Mouse (Mus musculus) embryonic facial prominence, embryonic 15.5 days (tissue): ENCODE data around the gene Itgb8. TPM values are rescaled to one million over a fixed set of nuclear protein-coding genes. Genes with fewer than 3 reads are reported as not detected.

Source experiments
- ATAC-seq: fragments of 200-750 bp; cut with Nextera tagmentation; 2 replicates; pipeline ENCODE4 v1.8.0; 2017; ENCODE audit warnings: low read depth, moderate TSS enrichment; ENCODE audit not compliant: insufficient number of reproducible peaks, low FRiP score, low TSS enrichment
- H3K27ac ChIP-seq: fragments of 300-500 bp; sonication (generic); replicated peaks from 2 replicates; pipeline ENCODE4 v1.5.1; 2015; ENCODE audit warnings: mild to moderate bottlenecking, inconsistent platforms
- H3K27me3 ChIP-seq: fragments of 300-500 bp; sonication (generic); 2 replicates; pipeline ENCODE4 v1.6.1; 2015; ENCODE audit warnings: inconsistent platforms
- H3K36me3 ChIP-seq: fragments of 300-500 bp; sonication (generic); 2 replicates; pipeline ENCODE4 v1.6.1; 2015; ENCODE audit warnings: mild to moderate bottlenecking, inconsistent platforms
- H3K4me1 ChIP-seq: fragments of 300-500 bp; sonication (generic); 2 replicates; pipeline ENCODE4 v1.6.1; 2015; ENCODE audit warnings: inconsistent platforms
- H3K4me2 ChIP-seq: fragments of 300-500 bp; sonication (generic); replicated peaks from 2 replicates; pipeline ENCODE4 v1.6.1; 2015; ENCODE audit warnings: mild to moderate bottlenecking, inconsistent platforms
- H3K4me3 ChIP-seq: fragments of 300-500 bp; sonication (generic); replicated peaks from 2 replicates; pipeline ENCODE4 v1.5.1; 2015; ENCODE audit warnings: mild to moderate bottlenecking, inconsistent platforms
- H3K9ac ChIP-seq: fragments of 300-500 bp; sonication (generic); 2 replicates; pipeline ENCODE4 v1.6.1; 2015; ENCODE audit warnings: inconsistent platforms
- H3K9me3 ChIP-seq: fragments of 300-500 bp; sonication (generic); replicated peaks from 2 replicates; pipeline ENCODE4 v1.6.1; 2016; ENCODE audit warnings: inconsistent platforms
- WGBS: fragments of 180-500 bp; shearing (Covaris S2); methylation state at CpG from one replicate; pipeline ENCODE4 v1.1.7; 2015; 5-methylcytosine and 5-hydroxymethylcytosine counted together
- polyA plus RNA-seq: library from polyadenylated mRNA; unstranded; fragments of >200 nt; fragmentation: Nextera tagmentation; extraction: Ambion mirVana; gene quantifications from 2 replicates; pipeline ENCODE4 v1.2.1, GENCODE M21; 2015

Gene Itgb8
- polyA plus RNA-seq, 1 experiment from 2014 or later: 3.6 TPM

DNA sequence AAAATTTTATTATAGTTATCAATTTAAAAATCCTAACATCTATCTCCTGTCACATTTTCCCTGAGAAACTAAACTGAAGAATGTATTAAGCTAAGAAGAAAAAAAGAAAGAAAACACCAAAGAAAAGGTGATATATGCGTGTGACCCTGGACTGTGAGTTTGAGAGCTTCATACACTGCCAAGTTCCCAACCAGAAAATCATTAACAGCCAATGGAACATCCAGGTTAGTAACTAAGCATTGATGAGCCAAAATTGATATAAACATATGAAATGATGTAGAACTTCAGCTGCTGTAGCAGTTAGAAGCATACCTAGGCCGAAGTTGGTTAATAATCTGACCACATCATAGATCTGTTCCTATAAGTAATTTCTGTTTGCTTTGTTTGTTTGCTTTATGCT is 6.8 kb downstream of the Itgb8 start:
- WGBS: 91% methylated on average over 2 of the region's 2 CpGs
- no peaks in the 10 kb centered on the region for H3K36me3 ChIP-seq
- H3K4me1 ChIP-seq: no peaks in the 10 kb centered on the region
- ATAC-seq: no peak
- H3K4me2 ChIP-seq: no peak overlapping the region
- H3K27ac ChIP-seq: no peak overlapping the region
- H3K27me3 ChIP-seq: no peaks in the 10 kb centered on the region
- no peak overlapping the region for H3K9ac ChIP-seq
- H3K4me3 ChIP-seq: no peak overlapping the region
- no peaks in the 10 kb centered on the region for H3K9me3 ChIP-seq

DNA sequence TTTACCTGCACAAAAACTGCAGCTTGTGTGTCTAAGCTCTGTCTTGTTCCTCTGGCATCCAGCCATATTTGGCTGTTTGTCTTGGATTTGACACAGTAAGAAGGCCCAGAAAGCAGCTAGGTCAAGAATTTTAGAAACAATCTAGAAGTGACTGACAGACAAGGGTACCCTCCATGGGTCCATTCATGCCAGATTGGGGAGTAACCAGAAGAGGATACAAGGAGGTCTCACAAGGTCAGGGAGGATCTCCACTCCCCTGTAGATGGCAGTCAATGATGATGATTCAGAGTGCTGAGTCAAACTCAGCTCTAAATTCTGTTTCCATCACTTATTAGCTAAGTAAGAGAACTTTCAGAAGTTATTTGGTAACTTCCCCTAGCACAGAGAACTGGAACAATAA is 8.2 kb downstream of the Itgb8 start:
- Histone ChIP-seq H3K4me1 (no peaks in the 10 kb centered on the region), H3K27ac (no peak overlapping the region), H3K27me3 (no peaks in the 10 kb centered on the region), H3K4me3 (no peak overlapping the region), H3K4me2 (no peak overlapping the region), H3K9ac (no peak overlapping the region), H3K36me3 (no peaks in the 10 kb centered on the region), H3K9me3 (no peaks in the 10 kb centered on the region)
- ATAC-seq: no peak

DNA sequence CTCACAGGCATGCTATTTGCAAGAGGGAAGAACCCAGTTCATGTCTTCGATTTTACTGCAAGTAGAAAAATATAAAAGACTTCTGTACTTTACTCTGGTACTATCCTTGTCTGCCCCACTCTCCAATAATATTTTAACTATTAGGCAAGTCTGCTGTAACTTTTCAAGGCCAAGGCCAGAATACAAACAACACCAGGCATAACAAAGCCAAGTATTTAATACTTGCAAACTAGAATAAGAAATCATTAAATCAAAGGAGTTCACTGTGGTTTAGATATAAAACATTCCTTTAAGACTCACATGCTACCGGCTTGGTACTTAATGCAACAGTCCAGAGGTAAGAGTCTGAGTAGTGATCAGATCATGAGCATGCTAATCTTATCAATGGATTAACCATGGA is 9.0 kb downstream of the Itgb8 start:
- Histone ChIP-seq H3K27ac (no peak overlapping the region), H3K4me1 (no peaks in the 10 kb centered on the region), H3K27me3 (no peaks in the 10 kb centered on the region), H3K4me3 (no peak overlapping the region), H3K9me3 (no peaks in the 10 kb centered on the region), H3K4me2 (no peak overlapping the region), H3K36me3 (no peaks in the 10 kb centered on the region), H3K9ac (no peak overlapping the region)
- 86% methylated on average over 2 of the region's 2 CpGs for WGBS
- no peak for ATAC-seq

DNA sequence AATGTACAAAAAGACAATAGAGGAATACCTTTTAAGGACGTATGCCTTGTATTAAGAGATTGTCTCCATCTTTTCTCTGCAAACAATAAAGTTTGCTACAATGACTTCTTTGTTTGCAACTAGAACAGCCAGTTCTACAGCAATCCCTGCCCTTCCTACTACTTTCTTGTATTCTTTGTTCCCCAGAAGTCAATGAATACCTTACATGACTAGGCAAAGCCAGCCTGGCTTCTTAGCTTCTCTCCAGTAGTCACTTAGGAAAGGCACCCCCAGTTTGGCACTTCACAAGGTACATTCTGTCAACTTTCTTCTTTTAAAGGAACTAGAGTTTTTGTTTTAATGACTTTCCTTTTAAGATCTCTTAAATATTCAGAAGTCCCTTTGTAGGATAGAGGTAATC is 10.7 kb downstream of the Itgb8 start:
- WGBS: 49% methylated on average over 1 of the region's 1 CpGs
- H3K36me3 ChIP-seq: no peaks in the 10 kb centered on the region
- no peaks in the 10 kb centered on the region for H3K4me1 ChIP-seq
- ATAC-seq: no peak
- H3K4me3 ChIP-seq: no peak overlapping the region
- no peak overlapping the region for H3K4me2 ChIP-seq
- no peak overlapping the region for H3K27ac ChIP-seq
- no peaks in the 10 kb centered on the region for H3K27me3 ChIP-seq
- no peak overlapping the region for H3K9ac ChIP-seq
- no peaks in the 10 kb centered on the region for H3K9me3 ChIP-seq

DNA sequence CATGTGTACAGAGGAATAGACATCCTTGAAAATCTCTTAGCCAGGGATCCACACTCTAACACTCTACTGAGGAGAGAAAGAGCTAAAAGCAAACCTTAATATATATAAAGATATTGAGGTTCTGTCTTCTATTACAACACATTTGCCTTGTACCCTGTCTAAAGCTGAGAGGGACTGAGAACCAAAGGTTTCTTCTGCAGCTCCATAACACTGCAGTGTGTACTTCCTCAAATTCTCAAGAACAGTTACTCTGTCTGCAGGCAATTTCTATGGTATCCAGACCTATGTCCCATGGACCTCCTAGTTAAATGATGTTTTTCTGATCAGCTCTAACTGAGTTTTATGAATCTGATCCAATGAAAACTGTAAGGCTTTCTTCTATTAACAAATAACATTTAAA is 13.9 kb downstream of the Itgb8 start:
- Histone ChIP-seq H3K4me3 (no peak overlapping the region), H3K4me2 (no peak overlapping the region), H3K4me1 (no peaks in the 10 kb centered on the region), H3K9ac (no peak overlapping the region), H3K27ac (no peak overlapping the region), H3K27me3 (no peaks in the 10 kb centered on the region), H3K36me3 (no peaks in the 10 kb centered on the region), H3K9me3 (no peaks in the 10 kb centered on the region)
- ATAC-seq: no peak

DNA sequence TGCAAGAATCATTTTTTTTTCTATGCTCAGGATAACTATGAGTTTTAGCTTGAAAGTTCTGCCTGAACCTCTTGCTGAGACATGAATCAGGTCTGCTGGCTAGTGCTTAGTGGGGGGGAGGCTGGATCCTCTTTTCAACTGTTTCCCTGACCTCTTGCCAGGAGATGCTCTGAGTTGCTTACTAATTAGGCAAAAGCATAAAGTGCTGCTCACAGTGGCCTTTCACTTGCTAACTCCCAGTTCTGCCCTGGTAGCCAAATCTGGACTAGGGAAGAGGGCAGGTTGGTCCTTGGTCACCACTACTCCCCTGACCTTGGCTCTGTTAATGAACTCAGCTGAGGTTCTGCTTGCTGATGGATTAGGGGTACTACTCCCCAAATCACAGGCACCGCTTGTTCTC is 19.2 kb downstream of the Itgb8 start:
- Histone ChIP-seq H3K4me1 (no peaks in the 10 kb centered on the region), H3K27me3 (no peaks in the 10 kb centered on the region), H3K27ac (no peak overlapping the region), H3K4me3 (no peak overlapping the region), H3K4me2 (no peak overlapping the region), H3K9ac (no peak overlapping the region), H3K9me3 (no peaks in the 10 kb centered on the region), H3K36me3 (no peaks in the 10 kb centered on the region)
- no peak for ATAC-seq
- WGBS: 93% methylated on average over 1 of the region's 1 CpGs

DNA sequence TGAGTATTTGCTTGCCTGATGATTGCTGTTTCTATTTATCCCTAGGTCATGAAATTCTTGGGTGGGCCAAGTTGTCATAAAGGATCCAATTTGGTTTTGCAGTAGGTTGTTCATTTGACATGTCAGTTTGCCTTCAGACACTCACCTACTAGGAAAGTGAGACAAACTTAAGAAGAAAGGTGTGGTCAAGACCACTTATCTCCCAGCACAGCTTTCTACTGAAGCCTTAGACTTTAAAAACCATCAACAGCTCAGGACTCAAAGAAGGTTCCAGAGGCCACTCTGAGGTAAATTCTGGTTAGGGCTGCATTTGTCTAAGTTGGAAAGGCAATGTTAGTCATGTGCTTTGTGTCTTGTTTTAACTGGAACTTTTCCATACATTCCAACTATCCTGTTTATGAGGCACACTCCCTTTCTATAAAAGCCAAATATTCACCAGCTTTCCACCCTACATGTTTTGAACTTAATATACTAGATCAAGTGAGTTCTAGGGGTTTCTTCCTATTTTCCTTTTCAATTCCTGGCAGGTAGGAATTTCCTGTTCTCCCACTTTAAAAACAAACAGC is 20.8 kb downstream of the Itgb8 start:
- Histone ChIP-seq H3K9me3 (no peaks in the 10 kb centered on the region), H3K27ac (no peak overlapping the region), H3K36me3 (no peaks in the 10 kb centered on the region), H3K4me3 (no peak overlapping the region), H3K9ac (no peak overlapping the region), H3K4me1 (no peaks in the 10 kb centered on the region), H3K4me2 (no peak overlapping the region), H3K27me3 (no peaks in the 10 kb centered on the region)
- ATAC-seq: no peak

DNA sequence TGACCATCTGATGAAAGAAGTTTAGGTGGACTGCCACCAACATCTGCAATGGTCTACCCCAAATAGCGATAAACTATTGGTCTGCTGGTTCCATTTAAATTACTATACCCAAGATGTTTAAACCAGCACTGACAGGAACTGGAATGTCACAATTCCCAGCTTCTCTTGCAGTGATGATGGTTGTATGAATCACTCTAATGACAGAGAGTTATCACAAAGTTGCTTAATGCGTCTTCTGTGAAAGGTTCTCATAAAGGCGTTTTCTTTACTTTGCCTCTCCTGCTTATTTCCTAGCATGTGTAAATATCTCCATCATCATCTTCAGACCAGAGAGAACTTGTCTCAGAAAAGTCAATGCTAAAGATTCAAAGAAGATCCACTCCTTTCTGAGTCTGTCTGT is 23.4 kb downstream of the Itgb8 start:
- Histone ChIP-seq H3K4me1 (no peaks in the 10 kb centered on the region), H3K27me3 (no peaks in the 10 kb centered on the region), H3K36me3 (no peaks in the 10 kb centered on the region), H3K9ac (no peak overlapping the region), H3K4me3 (no peak overlapping the region), H3K9me3 (no peaks in the 10 kb centered on the region), H3K4me2 (no peak overlapping the region), H3K27ac (no peak overlapping the region)
- no peak for ATAC-seq
- WGBS: 95% methylated on average over 3 of the region's 3 CpGs

DNA sequence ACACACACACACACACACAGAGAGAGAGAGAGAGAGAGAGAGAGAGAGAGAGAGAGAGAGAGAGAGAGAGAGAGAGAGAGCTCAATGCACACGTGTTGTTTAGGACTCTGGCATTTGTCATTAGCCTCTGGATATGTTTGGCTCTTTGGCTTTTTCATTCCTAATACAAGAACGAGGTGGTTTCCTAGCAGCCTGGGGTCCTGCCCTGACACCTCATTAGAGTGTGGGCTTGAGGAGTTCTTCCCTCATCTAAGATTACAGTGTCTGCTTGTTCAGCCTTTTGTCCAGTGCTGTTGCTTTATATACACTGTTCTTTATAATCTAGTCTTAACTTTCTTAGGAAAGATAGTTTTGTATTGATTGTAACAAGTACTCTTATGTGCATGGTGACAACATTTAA is 27.1 kb downstream of the Itgb8 start:
- ATAC-seq: no peak
- 45% methylated on average over 2 of the region's 2 CpGs for WGBS
- no peak overlapping the region for H3K27ac ChIP-seq
- H3K36me3 ChIP-seq: no peaks in the 10 kb centered on the region
- H3K9me3 ChIP-seq: no peaks in the 10 kb centered on the region
- no peak overlapping the region for H3K9ac ChIP-seq
- H3K4me3 ChIP-seq: no peak overlapping the region
- no peak overlapping the region for H3K4me2 ChIP-seq
- no peaks in the 10 kb centered on the region for H3K4me1 ChIP-seq
- H3K27me3 ChIP-seq: no peaks in the 10 kb centered on the region

DNA sequence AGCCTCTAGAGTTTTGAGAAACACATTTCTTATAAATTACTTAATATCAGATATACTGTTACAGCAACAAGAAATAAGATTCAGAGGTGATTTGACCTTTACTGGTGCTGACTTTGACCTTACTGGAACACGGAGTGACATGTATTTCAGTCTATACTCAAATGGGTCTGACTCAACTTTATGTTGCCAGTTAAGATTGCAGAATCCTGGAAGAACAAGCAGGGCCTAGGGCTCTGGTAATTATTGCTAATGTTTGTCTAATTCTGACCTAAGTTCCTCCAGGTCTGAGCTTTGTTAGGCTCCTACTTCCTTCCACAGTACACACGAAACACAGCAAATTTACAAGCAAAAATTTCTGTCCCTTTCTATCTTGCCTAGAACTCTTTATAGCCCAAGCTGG is 28.0 kb downstream of the Itgb8 start:
- H3K4me1 ChIP-seq: no peaks in the 10 kb centered on the region
- no peaks in the 10 kb centered on the region for H3K9me3 ChIP-seq
- no peak overlapping the region for H3K9ac ChIP-seq
- no peaks in the 10 kb centered on the region for H3K36me3 ChIP-seq
- 73% methylated on average over 2 of the region's 2 CpGs for WGBS
- H3K4me3 ChIP-seq: no peak overlapping the region
- H3K27ac ChIP-seq: no peak overlapping the region
- no peak for ATAC-seq
- no peaks in the 10 kb centered on the region for H3K27me3 ChIP-seq
- H3K4me2 ChIP-seq: no peak overlapping the region

DNA sequence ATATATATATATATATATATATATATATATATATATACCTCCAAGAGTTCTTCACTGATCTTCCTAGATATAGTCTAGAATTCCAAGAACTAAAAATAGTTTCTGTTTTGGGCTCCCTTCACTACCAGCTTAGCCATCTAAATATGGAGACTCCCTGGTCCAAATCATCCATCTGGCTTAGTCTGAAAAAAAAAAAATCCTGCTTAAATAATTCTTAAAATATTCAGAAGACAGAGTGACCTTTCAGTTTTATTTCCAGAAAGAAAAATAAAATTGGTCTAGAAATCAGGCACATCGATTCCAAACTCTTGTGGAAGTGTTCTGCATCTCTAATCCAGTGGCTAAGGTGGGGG is 28.6 kb downstream of the Itgb8 start:
- H3K27ac ChIP-seq: no peak overlapping the region
- H3K9me3 ChIP-seq: no peaks in the 10 kb centered on the region
- 86% methylated on average over 1 of the region's 1 CpGs for WGBS
- no peak overlapping the region for H3K4me3 ChIP-seq
- H3K4me2 ChIP-seq: no peak overlapping the region
- H3K27me3 ChIP-seq: no peaks in the 10 kb centered on the region
- H3K36me3 ChIP-seq: no peaks in the 10 kb centered on the region
- no peak for ATAC-seq
- no peaks in the 10 kb centered on the region for H3K4me1 ChIP-seq
- no peak overlapping the region for H3K9ac ChIP-seq

DNA sequence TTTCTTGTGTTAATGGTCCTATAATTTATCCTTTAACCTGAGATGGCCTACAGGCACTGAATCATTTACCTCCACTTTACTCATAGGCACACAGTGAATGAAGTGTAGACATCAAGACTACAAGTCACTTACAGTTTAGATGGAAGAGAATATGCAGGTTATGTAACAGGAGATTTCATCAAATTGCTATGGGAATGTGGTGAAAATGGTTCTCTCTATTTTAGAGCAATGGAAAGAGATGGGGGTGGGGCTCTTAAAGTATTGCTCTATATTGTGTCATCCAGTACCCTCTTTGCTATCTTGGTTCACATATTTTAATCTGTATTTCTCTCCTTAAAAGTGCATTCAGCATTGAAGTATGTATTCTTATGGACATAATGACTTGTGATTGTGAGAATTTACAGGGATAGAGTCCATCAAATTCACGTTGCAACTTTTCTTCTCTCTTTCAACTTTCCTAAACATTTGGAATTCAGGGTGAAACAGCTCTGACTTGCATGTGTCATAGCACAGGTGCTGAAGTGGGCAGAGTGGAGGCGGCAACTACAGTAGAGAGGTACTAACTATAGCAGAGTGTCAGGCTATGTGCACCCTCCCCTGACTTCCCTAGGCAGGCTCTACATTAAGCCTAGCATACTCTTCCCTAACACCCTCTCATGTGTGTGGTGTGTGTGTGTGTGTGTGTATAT is 29.1 kb downstream of the Itgb8 start:
- Histone ChIP-seq H3K36me3 (no peaks in the 10 kb centered on the region), H3K4me1 (no peaks in the 10 kb centered on the region), H3K27ac (no peak overlapping the region), H3K4me2 (no peak overlapping the region), H3K4me3 (no peak overlapping the region), H3K27me3 (no peaks in the 10 kb centered on the region), H3K9ac (no peak overlapping the region), H3K9me3 (no peaks in the 10 kb centered on the region)
- 91% methylated on average over 2 of the region's 2 CpGs for WGBS
- no peak for ATAC-seq
